Mouse (Mus musculus): ENCODE results near the gene Limk2.

- TF ChIP-seq CTCF (IDR thresholded peaks at IDR 0.05; ENCODE audit: control insufficient read depth, insufficient read depth, insufficient read length): no peak
- TF ChIP-seq FOSL1 (IDR thresholded peaks at IDR 0.05; ENCODE audit: insufficient read depth, low read length, poor library complexity, severe bottlenecking): no peak
- TF ChIP-seq CEBPB (IDR thresholded peaks at IDR 0.05; ENCODE audit: low read depth): no peak
- TF ChIP-seq MAX (IDR thresholded peaks at IDR 0.05): no peak
- TF ChIP-seq USF1 (IDR thresholded peaks at IDR 0.05; ENCODE audit: low read depth): no peak
Observed at GRCm38 (mm10) chr11:3412111-3412510, 3.1 kb upstream of the Limk2 start.
